Mouse (Mus musculus) neural tube, embryonic 12.5 days (tissue): ENCODE measurements around the gene Mettl13. TPM values are rescaled to one million over a fixed set of nuclear protein-coding genes. Genes with fewer than 3 reads are reported as not detected.

Source experiments
- ATAC-seq: fragments of 200-750 bp; cut with Nextera tagmentation; 2 replicates; pipeline ENCODE4 v1.8.0; 2017; ENCODE audit warnings: low read depth, mild to moderate bottlenecking, moderate TSS enrichment, moderate library complexity; ENCODE audit not compliant: low FRiP score
- H3K27ac ChIP-seq: fragments of 300-500 bp; sonication (generic); 2 replicates; pipeline ENCODE4 v1.5.1; 2016
- H3K27me3 ChIP-seq: fragments of 300-500 bp; sonication (generic); replicated peaks from 2 replicates; pipeline ENCODE4 v1.6.1; 2016; ENCODE audit warnings: mild to moderate bottlenecking
- H3K36me3 ChIP-seq: fragments of 300-500 bp; sonication (generic); 2 replicates; pipeline ENCODE4 v1.6.1; 2016; ENCODE audit warnings: mild to moderate bottlenecking
- H3K4me1 ChIP-seq: fragments of 300-500 bp; sonication (generic); 2 replicates; pipeline ENCODE4 v1.6.1; 2016
- H3K4me2 ChIP-seq: fragments of 300-500 bp; sonication (generic); replicated peaks from 2 replicates; pipeline ENCODE4 v1.6.1; 2016; ENCODE audit warnings: mild to moderate bottlenecking
- H3K4me3 ChIP-seq: fragments of 300-500 bp; sonication (generic); 2 replicates; pipeline ENCODE4 v1.5.1; 2016
- H3K9ac ChIP-seq: fragments of 300-500 bp; sonication (generic); 2 replicates; pipeline ENCODE4 v1.6.1; 2016; ENCODE audit warnings: mild to moderate bottlenecking
- H3K9me3 ChIP-seq: fragments of 300-500 bp; sonication (generic); 2 replicates; pipeline ENCODE4 v1.6.1; 2016; ENCODE audit warnings: mild to moderate bottlenecking
- WGBS: fragments of 180-500 bp; shearing (Covaris S2); methylation state at CpG from one replicate; pipeline ENCODE4 v1.1.7; 2016; 5-methylcytosine and 5-hydroxymethylcytosine counted together
- polyA plus RNA-seq: library from polyadenylated mRNA; unstranded; fragments of >200 nt; fragmentation: Nextera tagmentation; extraction: Ambion mirVana; gene quantifications from 2 replicates; pipeline ENCODE4 v1.2.1, GENCODE M21; 2016

Mettl13 gene
- polyA plus RNA-seq, 1 experiment from 2014 or later: 23.5 TPM

- Histone ChIP-seq H3K36me3 (peaks cover 25% of the 10 kb centered on the region), H3K27ac (no peak overlapping the region), H3K4me1 (no peaks in the 10 kb centered on the region), H3K4me2 (no peak overlapping the region), H3K27me3 (no peaks in the 10 kb centered on the region), H3K9ac (no peak overlapping the region), H3K9me3 (peaks cover 5% of the 10 kb centered on the region; the same call in 1 of the 2 replicates), H3K4me3 (no peak overlapping the region)
- 57% methylated on average over 2 of the region's 2 CpGs for WGBS
- ATAC-seq: no peak
These were observed 18.7 kb downstream of the Mettl13 start for GRCm38 (mm10) chr1:162529651-162530050.

- no peaks in the 10 kb centered on the region for H3K36me3 ChIP-seq
- H3K27me3 ChIP-seq: no peaks in the 10 kb centered on the region
- H3K4me3 ChIP-seq: no peak overlapping the region
- no peaks in the 10 kb centered on the region for H3K4me1 ChIP-seq
- no peak overlapping the region for H3K4me2 ChIP-seq
- WGBS: 92% methylated on average over 1 of the region's 1 CpGs
- no peaks in the 10 kb centered on the region for H3K9me3 ChIP-seq
- H3K9ac ChIP-seq: no peak overlapping the region
- H3K27ac ChIP-seq: no peak overlapping the region
- ATAC-seq: no peak
These were observed 33.2 kb downstream of the Mettl13 start for GRCm38 (mm10) chr1:162515116-162515515.

DNA sequence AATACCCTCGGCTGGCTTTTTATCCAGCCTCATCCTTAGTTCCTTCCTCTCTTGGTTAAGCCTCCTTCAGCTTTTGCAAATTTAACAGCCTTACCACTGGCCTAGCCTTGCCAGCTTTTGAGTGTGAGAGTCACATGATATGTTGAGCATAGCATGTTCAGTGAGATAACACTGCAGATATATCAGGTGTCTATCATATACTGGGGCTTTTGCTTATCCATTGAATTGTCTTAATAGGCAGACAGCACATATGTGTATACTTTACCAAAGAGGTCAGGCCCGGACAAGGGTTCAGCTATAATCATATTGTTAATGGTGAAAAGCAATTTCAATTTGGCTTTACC, 38.4 kb downstream of the Mettl13 start:
- Histone ChIP-seq H3K4me1 (no peaks in the 10 kb centered on the region), H3K9ac (no peak overlapping the region), H3K4me2 (no peak overlapping the region), H3K27me3 (no peaks in the 10 kb centered on the region), H3K4me3 (no peak overlapping the region), H3K9me3 (no peaks in the 10 kb centered on the region), H3K27ac (no peak overlapping the region), H3K36me3 (no peaks in the 10 kb centered on the region)
- no peak for ATAC-seq
- 89% methylated on average over 2 of the region's 2 CpGs for WGBS

GRCm38 (mm10) chr1:162509329-162510012, 38.9 kb downstream of the Mettl13 start:
- 68% methylated on average over 12 of the region's 12 CpGs for whole genome bisulfite sequencing
- no peak overlapping the region for H3K4me3 ChIP-seq
- ATAC-seq: no peak
- H3K36me3 ChIP-seq: no peaks in the 10 kb centered on the region
- H3K9ac ChIP-seq: no peak overlapping the region
- no peak overlapping the region for H3K4me2 ChIP-seq
- no peaks in the 10 kb centered on the region for H3K9me3 ChIP-seq
- no peak overlapping the region for H3K27ac ChIP-seq
- H3K4me1 ChIP-seq: no peaks in the 10 kb centered on the region
- H3K27me3 ChIP-seq: no peaks in the 10 kb centered on the region

DNA sequence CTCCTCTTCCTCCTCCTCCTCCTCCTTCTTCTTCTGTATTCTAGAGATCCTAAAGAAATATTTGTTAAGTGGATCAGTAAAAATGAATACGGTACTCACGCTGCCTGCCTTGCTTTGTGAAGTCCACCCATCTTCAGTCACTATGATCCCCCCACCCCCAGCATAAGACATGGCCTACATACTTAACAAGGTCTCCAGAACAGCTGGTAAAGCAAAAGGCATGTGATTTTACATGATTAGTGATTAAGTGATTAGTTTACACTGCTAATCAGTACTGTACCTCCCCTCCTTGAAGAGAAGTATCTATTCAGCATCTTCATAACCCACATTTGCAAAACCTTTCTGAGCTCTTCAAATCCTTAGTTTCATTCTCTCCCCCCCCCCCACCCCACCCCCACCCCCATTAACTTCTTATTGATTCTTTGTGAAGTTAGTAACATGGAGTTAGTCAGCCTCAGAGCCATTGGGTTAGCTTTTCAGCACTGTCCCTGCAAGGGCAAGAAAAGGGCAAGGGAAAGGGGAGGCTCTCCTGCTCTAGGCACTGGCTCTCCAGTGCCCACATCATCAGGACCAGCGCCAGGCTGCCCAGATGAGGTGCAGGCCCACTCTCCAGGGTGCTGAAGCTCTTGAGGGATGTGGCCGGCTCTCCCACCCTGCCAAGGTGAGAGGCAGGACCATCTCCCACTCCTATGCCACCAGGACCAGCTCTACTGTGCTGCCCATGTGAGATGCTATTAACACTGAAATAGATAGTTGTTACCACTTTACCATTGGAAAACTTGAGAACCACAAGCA, 39.9 kb downstream of the Mettl13 start:
- Histone ChIP-seq H3K36me3 (no peaks in the 10 kb centered on the region), H3K27ac (no peak overlapping the region), H3K9ac (no peak overlapping the region), H3K9me3 (no peaks in the 10 kb centered on the region), H3K4me3 (no peak overlapping the region), H3K4me1 (no peaks in the 10 kb centered on the region), H3K27me3 (no peaks in the 10 kb centered on the region), H3K4me2 (no peak overlapping the region)
- 74% methylated on average over 4 of the region's 4 CpGs for WGBS
- ATAC-seq: no peak

DNA sequence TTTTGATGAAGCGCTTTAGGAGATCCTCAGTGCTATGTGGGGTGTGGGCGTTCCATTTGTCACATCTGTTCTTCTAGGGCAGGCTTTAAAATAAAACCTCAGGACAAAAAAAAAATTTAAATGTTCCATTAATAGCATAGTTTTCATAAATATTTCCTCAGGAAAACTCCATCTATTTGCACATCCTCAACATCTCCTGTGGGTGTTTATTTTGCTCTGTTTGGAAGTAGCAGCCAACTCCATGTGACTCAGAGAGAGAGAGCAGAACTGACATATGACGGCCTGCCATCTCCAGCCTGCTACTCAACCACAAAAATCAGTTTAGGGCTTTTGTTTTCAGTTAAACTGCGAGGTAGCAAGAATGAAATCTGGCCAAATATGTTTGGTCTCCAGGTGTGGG, 41.8 kb downstream of the Mettl13 start:
- Histone ChIP-seq H3K36me3 (no peaks in the 10 kb centered on the region), H3K4me1 (no peaks in the 10 kb centered on the region), H3K4me3 (no peak overlapping the region), H3K9ac (no peak overlapping the region), H3K4me2 (no peak overlapping the region), H3K9me3 (no peaks in the 10 kb centered on the region), H3K27ac (no peak overlapping the region), H3K27me3 (no peaks in the 10 kb centered on the region)
- WGBS: 92% methylated on average over 4 of the region's 4 CpGs
- ATAC-seq: no peak

GRCm38 (mm10) chr1:162505649-162506048, 42.7 kb downstream of the Mettl13 start:
- no peak for ATAC-seq

More at GRCm38 (mm10) chr1:162505649-162506048, 42.7 kb downstream of the Mettl13 start:
- H3K4me2 ChIP-seq: no peak overlapping the region
- H3K9me3 ChIP-seq: no peaks in the 10 kb centered on the region
- H3K9ac ChIP-seq: no peak overlapping the region
- WGBS: 87% methylated on average over 6 of the region's 6 CpGs
- H3K27ac ChIP-seq: no peak overlapping the region
- H3K36me3 ChIP-seq: no peaks in the 10 kb centered on the region
- H3K27me3 ChIP-seq: no peaks in the 10 kb centered on the region
- H3K4me3 ChIP-seq: no peak overlapping the region
- H3K4me1 ChIP-seq: no peaks in the 10 kb centered on the region

Other genes with a start within 250 kb of the Mettl13 start
- gene Dnm3, start 70.5 kb downstream of the Mettl13 start, polyA plus RNA-seq: 27.4 and 27.8 TPM in 2 replicates
- gene Vamp4, start 22.0 kb upstream of the Mettl13 start, polyA plus RNA-seq: 69.5 and 72.3 TPM in 2 replicates
- not detected in 2 replicates for gene Myoc, start 90.6 kb upstream of the Mettl13 start, polyA plus RNA-seq
- gene Myocos, start 109.7 kb upstream of the Mettl13 start, polyA plus RNA-seq: not detected in 2 replicates
- gene Prrc2c, start 192.0 kb upstream of the Mettl13 start, polyA plus RNA-seq: 134 and 157 TPM in 2 replicates